Mouse (Mus musculus): Measurements from ENCODE around the gene Ccdc88c.

- TF ChIP-seq CTCF (IDR thresholded peaks at IDR 0.05; ENCODE audit: low read depth) (no peak), EP300 (optimal IDR thresholded peaks at IDR 0.05) (no peak)
These were observed 160.7 kb downstream of the Ccdc88c start for GRCm38 (mm10) chr12:100868049-100868622.

All from stomach, postnatal 0 days (tissue).